Mouse (Mus musculus): Measurements from ENCODE around the gene Glb1. TPM values are rescaled to one million over a fixed set of nuclear protein-coding genes. Genes with fewer than 3 reads are reported as not detected.

Glb1 gene
- polyA plus RNA-seq, 1 experiment = 59.5 TPM

- WGBS = 98% methylated on average over 8 of the region's 8 CpGs
- H3K4me3 ChIP-seq (ENCODE audit: control insufficient read depth, insufficient read depth, low read length) = no peak overlapping the region
- no peak overlapping the region for H3K27ac ChIP-seq (ENCODE audit: control insufficient read depth, insufficient read depth, low read length)
- no peak for DNase-seq
- peaks cover 14% of the 10 kb centered on the region for H3K4me1 ChIP-seq (replicated peaks; ENCODE audit: control insufficient read depth, insufficient read depth, low read length)
- H3K36me3 ChIP-seq (ENCODE audit: control insufficient read depth, insufficient read depth, low read length) = no peaks in the 10 kb centered on the region
- TF ChIP-seq POLR2A (IDR thresholded peaks at IDR 0.05; ENCODE audit: control insufficient read depth, extremely low read depth, insufficient read depth, low read length, poor library complexity) (no peak), CTCF (IDR thresholded peaks at IDR 0.05; ENCODE audit: borderline replicate concordance, control insufficient read depth, extremely low read depth, insufficient read depth, low read length, poor library complexity) (no peak)
- no peaks in the 10 kb centered on the region for H3K27me3 ChIP-seq (ENCODE audit: control insufficient read depth, insufficient read depth, low read length)
Measured at GRCm38 (mm10) chr9:114420443-114420842, 19.6 kb downstream of the Glb1 start.

- WGBS = 85% methylated on average over 3 of the region's 3 CpGs
- Histone ChIP-seq H3K4me3 (ENCODE audit: control insufficient read depth, insufficient read depth, low read length) (no peak overlapping the region), H3K36me3 (ENCODE audit: control insufficient read depth, insufficient read depth, low read length) (no peaks in the 10 kb centered on the region), H3K27me3 (ENCODE audit: control insufficient read depth, insufficient read depth, low read length) (no peaks in the 10 kb centered on the region), H3K4me1 (replicated peaks; ENCODE audit: control insufficient read depth, insufficient read depth, low read length) (peaks cover 16% of the 10 kb centered on the region), H3K27ac (ENCODE audit: control insufficient read depth, insufficient read depth, low read length) (no peak overlapping the region)
- peak; percentile 65; the same call in 1 of the 2 replicates for TF ChIP-seq CTCF (IDR thresholded peaks at IDR 0.05; ENCODE audit: borderline replicate concordance, control insufficient read depth, extremely low read depth, insufficient read depth, low read length, poor library complexity)
- TF ChIP-seq POLR2A (IDR thresholded peaks at IDR 0.05; ENCODE audit: control insufficient read depth, extremely low read depth, insufficient read depth, low read length, poor library complexity) = no peak
- no peak for DNase-seq
Measured at GRCm38 (mm10) chr9:114421045-114421444, 20.2 kb downstream of the Glb1 start.

GRCm38 (mm10) chr9:114421797-114422196, 20.9 kb downstream of the Glb1 start:
- H3K27me3 ChIP-seq (ENCODE audit: control insufficient read depth, insufficient read depth, low read length) = no peaks in the 10 kb centered on the region
- no peak for DNase-seq
- H3K4me1 ChIP-seq (replicated peaks; ENCODE audit: control insufficient read depth, insufficient read depth, low read length) = peaks cover 24% of the 10 kb centered on the region
- no peak overlapping the region for H3K4me3 ChIP-seq (ENCODE audit: control insufficient read depth, insufficient read depth, low read length)
- no peaks in the 10 kb centered on the region for H3K36me3 ChIP-seq (ENCODE audit: control insufficient read depth, insufficient read depth, low read length)
- no peak for TF ChIP-seq CTCF (IDR thresholded peaks at IDR 0.05; ENCODE audit: borderline replicate concordance, control insufficient read depth, extremely low read depth, insufficient read depth, low read length, poor library complexity)
- no peak for TF ChIP-seq POLR2A (IDR thresholded peaks at IDR 0.05; ENCODE audit: control insufficient read depth, extremely low read depth, insufficient read depth, low read length, poor library complexity)
- WGBS = 83% methylated on average over 7 of the region's 7 CpGs
- no peak overlapping the region for H3K27ac ChIP-seq (ENCODE audit: control insufficient read depth, insufficient read depth, low read length)

- TF ChIP-seq POLR2A (IDR thresholded peaks at IDR 0.05; ENCODE audit: control insufficient read depth, extremely low read depth, insufficient read depth, low read length, poor library complexity) (no peak), CTCF (IDR thresholded peaks at IDR 0.05; ENCODE audit: borderline replicate concordance, control insufficient read depth, extremely low read depth, insufficient read depth, low read length, poor library complexity) (no peak)
- no peaks in the 10 kb centered on the region for H3K27me3 ChIP-seq (ENCODE audit: control insufficient read depth, insufficient read depth, low read length)
- peaks cover 44% of the 10 kb centered on the region for H3K4me1 ChIP-seq (replicated peaks; ENCODE audit: control insufficient read depth, insufficient read depth, low read length)
- no peak overlapping the region for H3K27ac ChIP-seq (ENCODE audit: control insufficient read depth, insufficient read depth, low read length)
- no peak overlapping the region for H3K4me3 ChIP-seq (ENCODE audit: control insufficient read depth, insufficient read depth, low read length)
- over 99% methylated on average over 5 of the region's 5 CpGs for WGBS
- H3K36me3 ChIP-seq (ENCODE audit: control insufficient read depth, insufficient read depth, low read length) = no peaks in the 10 kb centered on the region
- DNase-seq = no peak
Measured at GRCm38 (mm10) chr9:114425576-114425975, 24.7 kb downstream of the Glb1 start.

- DNase-seq = no peak
- Histone ChIP-seq H3K36me3 (ENCODE audit: control insufficient read depth, insufficient read depth, low read length) (no peaks in the 10 kb centered on the region), H3K4me3 (ENCODE audit: control insufficient read depth, insufficient read depth, low read length) (no peak overlapping the region), H3K27ac (ENCODE audit: control insufficient read depth, insufficient read depth, low read length) (no peak overlapping the region), H3K4me1 (replicated peaks; ENCODE audit: control insufficient read depth, insufficient read depth, low read length) (peaks cover 44% of the 10 kb centered on the region), H3K27me3 (ENCODE audit: control insufficient read depth, insufficient read depth, low read length) (no peaks in the 10 kb centered on the region)
- TF ChIP-seq POLR2A (IDR thresholded peaks at IDR 0.05; ENCODE audit: control insufficient read depth, extremely low read depth, insufficient read depth, low read length, poor library complexity) (no peak), CTCF (IDR thresholded peaks at IDR 0.05; ENCODE audit: borderline replicate concordance, control insufficient read depth, extremely low read depth, insufficient read depth, low read length, poor library complexity) (no peak)
- 66% methylated on average over 5 of the region's 5 CpGs for WGBS
Measured at GRCm38 (mm10) chr9:114426201-114426600, 25.3 kb downstream of the Glb1 start.

- H3K36me3 ChIP-seq (ENCODE audit: control insufficient read depth, insufficient read depth, low read length) = no peaks in the 10 kb centered on the region
- no peak overlapping the region for H3K4me3 ChIP-seq (ENCODE audit: control insufficient read depth, insufficient read depth, low read length)
- TF ChIP-seq CTCF (IDR thresholded peaks at IDR 0.05; ENCODE audit: borderline replicate concordance, control insufficient read depth, extremely low read depth, insufficient read depth, low read length, poor library complexity) = no peak
- no peak for TF ChIP-seq POLR2A (IDR thresholded peaks at IDR 0.05; ENCODE audit: control insufficient read depth, extremely low read depth, insufficient read depth, low read length, poor library complexity)
- no peaks in the 10 kb centered on the region for H3K27me3 ChIP-seq (ENCODE audit: control insufficient read depth, insufficient read depth, low read length)
- peak overlapping the region; percentile 30; the same call in 1 of the 2 replicates for H3K27ac ChIP-seq (ENCODE audit: control insufficient read depth, insufficient read depth, low read length)
- peaks cover 42% of the 10 kb centered on the region for H3K4me1 ChIP-seq (replicated peaks; ENCODE audit: control insufficient read depth, insufficient read depth, low read length)
- WGBS = 55% methylated on average over 8 of the region's 8 CpGs
- no peak for DNase-seq
Measured at GRCm38 (mm10) chr9:114427425-114427824, 26.5 kb downstream of the Glb1 start.
